Mouse (Mus musculus): ENCODE measurements around the gene Sycn. TPM values are rescaled to one million over a fixed set of nuclear protein-coding genes. Genes with fewer than 3 reads are reported as not detected.
"Not testable (repeated sequence)": the region's sequence is repeated elsewhere in the genome, so short reads cannot be mapped to it uniquely, and the experiment has no call there.

Sycn gene
- not detected in 2 replicates for polyA plus RNA-seq (2016; fragmentation: Nextera tagmentation; extraction: Ambion mirVana)

DNA sequence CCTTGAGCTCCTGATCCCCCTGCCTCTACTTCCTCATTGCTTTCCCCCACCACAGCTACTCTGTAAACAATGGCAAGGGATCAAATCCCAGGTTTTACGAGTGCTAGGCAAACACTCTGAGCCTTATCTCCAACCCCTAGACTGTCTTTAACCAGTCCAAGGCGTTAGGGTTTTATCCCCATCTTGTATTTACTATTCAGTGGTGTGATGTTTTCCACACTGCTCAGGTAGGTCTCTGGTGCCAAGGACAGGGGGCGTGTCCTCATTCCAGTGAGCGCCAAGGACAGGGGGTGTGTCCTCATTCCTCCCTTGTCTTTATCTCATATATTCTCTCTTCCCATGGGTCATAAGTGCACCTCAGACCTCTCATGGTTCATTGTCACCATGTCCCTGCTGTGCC lies at the start of gene Sycn:
Gene Sycn (plus strand): TSS at position 360 of the 400 bp plus-strand sequence.
- DNase-seq (ENCODE audit: low spot score): no peak
- H3K4me3 ChIP-seq: no peak within 1 kb of the TSS
- no peaks in the 10 kb centered on the region for H3K36me3 ChIP-seq
- peaks cover 34% of the 10 kb centered on the region for H3K27me3 ChIP-seq (ENCODE audit: insufficient read depth, poor library complexity, severe bottlenecking)
- H3K4me1 ChIP-seq: peaks cover 14% of the 10 kb centered on the region
- no peaks in the 10 kb centered on the region for H3K9me3 ChIP-seq
- H3K27ac ChIP-seq: no peak within 1 kb of the TSS
- WGBS: 57% methylated on average over 4 of the region's 4 CpGs

DNA sequence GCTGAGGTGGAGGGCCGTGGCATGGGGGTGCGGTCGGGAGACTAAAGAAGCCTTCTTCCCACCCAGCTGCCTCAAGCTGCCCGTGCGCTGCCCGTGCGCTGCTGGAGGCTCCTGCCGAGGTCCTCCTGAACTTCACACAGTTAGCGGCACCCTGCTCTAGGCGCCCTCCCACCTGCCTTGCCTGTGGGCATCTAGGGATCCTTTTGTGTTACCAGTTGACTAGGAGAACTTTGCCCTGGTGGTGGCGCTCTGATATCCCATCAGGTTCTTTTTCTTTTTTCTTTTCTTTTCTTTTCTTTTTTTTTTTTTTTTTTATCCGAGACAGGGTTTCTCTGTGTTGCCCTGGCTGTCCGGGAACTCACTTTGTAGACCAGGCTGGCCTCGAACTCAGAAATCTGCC lies 49.8 kb upstream of the Sycn start:
- peaks cover 26% of the 10 kb centered on the region for H3K27me3 ChIP-seq (ENCODE audit: insufficient read depth, poor library complexity, severe bottlenecking)
- no peak for DNase-seq (ENCODE audit: low spot score)
- H3K4me3 ChIP-seq: peak overlapping the region; percentile 24; the same call in 1 of the 2 replicates
- H3K4me1 ChIP-seq: peaks cover 15% of the 10 kb centered on the region
- H3K27ac ChIP-seq: no peak overlapping the region
- 31% methylated on average over 14 of the region's 14 CpGs for WGBS
- no peaks in the 10 kb centered on the region for H3K36me3 ChIP-seq
- H3K9me3 ChIP-seq: no peaks in the 10 kb centered on the region

DNA sequence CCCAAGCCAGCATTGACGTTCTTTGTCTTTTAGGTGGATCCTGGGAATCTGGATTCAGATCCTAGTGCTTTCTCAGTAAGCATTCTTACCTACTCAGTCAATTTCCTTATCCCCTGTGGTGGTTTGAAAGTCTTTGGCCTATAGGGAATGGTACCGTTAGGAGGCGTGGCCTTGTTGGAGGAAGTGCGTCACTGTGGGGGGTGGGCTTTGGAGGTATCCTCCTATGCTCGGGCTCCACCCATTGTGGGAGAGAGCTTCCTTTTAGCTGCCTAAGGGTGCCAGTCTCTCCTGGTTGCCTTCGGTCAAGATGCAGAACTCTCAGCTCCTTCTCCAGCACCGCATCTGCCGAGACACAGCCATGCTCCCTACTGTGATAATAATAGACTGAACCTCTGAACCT lies 48.4 kb upstream of the Sycn start:
- Histone ChIP-seq H3K4me3 (no peak overlapping the region), H3K36me3 (no peaks in the 10 kb centered on the region), H3K27ac (no peak overlapping the region), H3K4me1 (peaks cover 15% of the 10 kb centered on the region), H3K9me3 (no peaks in the 10 kb centered on the region), H3K27me3 (ENCODE audit: insufficient read depth, poor library complexity, severe bottlenecking) (peaks cover 20% of the 10 kb centered on the region)
- WGBS: 84% methylated on average over 8 of the region's 8 CpGs
- no peak for DNase-seq (ENCODE audit: low spot score)

DNA sequence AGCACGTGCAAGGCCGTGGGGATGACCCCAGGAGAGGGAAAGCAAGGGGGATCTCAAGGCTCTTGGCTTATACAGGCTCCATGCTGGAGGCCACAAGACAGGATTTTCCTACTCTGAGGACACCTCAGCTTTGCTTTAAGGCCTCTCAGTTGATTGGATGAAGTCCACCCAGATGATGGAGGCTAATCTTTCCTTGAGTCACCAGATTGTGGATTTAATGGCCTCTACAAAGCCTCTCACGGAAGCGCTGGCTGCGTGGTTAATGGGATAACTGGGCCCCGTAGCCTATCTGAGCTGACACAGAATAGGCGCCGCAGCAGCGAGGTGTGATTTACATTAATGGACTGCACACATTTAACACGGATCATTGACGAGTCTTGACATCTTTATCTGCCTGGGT lies 45.3 kb upstream of the Sycn start:
- no peaks in the 10 kb centered on the region for H3K27me3 ChIP-seq (ENCODE audit: insufficient read depth, poor library complexity, severe bottlenecking)

DNA sequence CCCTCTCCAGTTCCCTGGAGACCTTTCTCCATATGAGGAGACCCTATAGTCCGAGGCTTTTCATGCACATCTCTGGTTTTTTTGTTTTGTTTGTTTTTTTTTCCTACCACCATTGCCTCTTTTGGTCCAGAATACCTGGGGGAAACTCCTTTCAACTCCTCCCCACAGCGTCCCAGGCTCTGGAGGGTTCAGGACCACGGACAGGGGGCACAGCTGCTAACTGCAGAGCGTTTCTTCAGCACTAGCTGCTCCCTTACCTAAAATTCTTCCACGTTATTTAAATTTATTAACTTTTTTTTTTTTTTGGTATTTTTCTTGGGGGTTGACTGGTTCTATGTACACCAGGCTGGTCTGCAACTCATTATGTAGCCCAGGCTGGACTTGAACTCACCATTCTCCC lies 35.1 kb upstream of the Sycn start:
- WGBS: 5% methylated on average over 5 of the region's 5 CpGs
- DNase-seq (ENCODE audit: low spot score): no peak
- no peak overlapping the region for H3K4me3 ChIP-seq

More for the DNA sequence above, 45.3 kb upstream of the Sycn start:
- no peak overlapping the region for H3K27ac ChIP-seq
- no peaks in the 10 kb centered on the region for H3K9me3 ChIP-seq
- H3K36me3 ChIP-seq: no peaks in the 10 kb centered on the region
- no peak for DNase-seq (ENCODE audit: low spot score)
- no peak overlapping the region for H3K4me3 ChIP-seq
- 80% methylated on average over 11 of the region's 11 CpGs for WGBS
- peaks cover 5% of the 10 kb centered on the region for H3K4me1 ChIP-seq

DNA sequence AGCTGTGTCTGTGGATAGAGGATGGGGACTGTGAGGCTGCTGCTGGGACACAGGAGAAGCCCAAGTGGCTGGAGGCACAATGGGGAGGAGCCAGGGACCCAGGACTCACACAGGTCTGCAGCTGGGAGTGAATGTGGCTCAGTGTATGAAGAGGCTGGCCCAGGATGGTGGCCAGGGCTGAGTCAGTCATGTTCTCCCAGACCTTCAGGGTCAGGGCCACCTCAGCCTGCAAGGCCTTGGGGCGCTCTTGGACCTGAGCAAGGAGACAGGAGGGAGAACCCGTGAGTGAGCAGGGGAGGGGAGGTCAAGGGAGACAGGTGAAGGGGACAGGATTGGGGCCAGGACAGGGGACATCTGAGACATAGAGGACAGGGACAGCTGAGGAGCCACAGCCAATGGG lies 31.6 kb upstream of the Sycn start:
- 53% methylated on average over 2 of the region's 2 CpGs for WGBS
- DNase-seq (ENCODE audit: low spot score): not testable (repeated sequence)

More for the DNA sequence above, 35.1 kb upstream of the Sycn start:
- H3K36me3 ChIP-seq: no peaks in the 10 kb centered on the region
- H3K27ac ChIP-seq: no peak overlapping the region
- H3K9me3 ChIP-seq: 0 out of 2 replicates have a peak, but pooled peaks cover 3% of the 10 kb centered on the region
- peaks cover 4% of the 10 kb centered on the region; the same call in 1 of the 2 replicates for H3K27me3 ChIP-seq (ENCODE audit: insufficient read depth, poor library complexity, severe bottlenecking)
- H3K4me1 ChIP-seq: no peaks in the 10 kb centered on the region

DNA sequence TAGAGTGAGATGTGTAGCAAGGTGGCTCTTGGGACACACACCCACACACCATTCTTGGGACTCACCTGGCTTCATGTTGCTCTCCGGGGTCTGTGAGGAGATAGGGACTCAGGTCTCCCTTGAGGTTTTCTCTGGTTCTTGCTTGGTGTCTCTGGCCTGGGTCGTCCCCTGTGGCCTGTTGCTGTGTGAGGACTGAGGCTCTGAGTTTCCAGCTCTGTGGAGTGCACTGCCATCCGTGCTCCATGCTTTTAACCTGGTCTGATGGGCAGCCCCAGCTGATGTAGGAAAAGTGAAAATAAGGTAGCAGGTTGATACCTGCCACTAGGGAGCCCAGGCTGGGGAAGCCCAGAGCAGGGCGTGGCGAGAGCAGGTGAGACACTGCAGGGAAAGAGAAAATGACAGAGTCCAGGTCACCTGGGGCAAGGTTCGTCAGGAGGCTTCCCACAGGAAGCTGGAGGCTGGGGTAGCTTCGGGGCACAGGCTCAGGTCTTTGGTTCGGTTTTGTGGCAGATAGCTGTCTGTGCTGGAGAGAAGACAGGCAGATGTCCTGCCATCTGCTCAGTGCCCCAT lies 30.2 kb upstream of the Sycn start, which contains the start of gene Ifnl2:
Gene Ifnl2 (minus strand): TSS at position 51 of the 570 bp plus-strand sequence.
- not testable (repeated sequence) for H3K27me3 ChIP-seq (ENCODE audit: insufficient read depth, poor library complexity, severe bottlenecking); H3K9me3 ChIP-seq; DNase-seq (ENCODE audit: low spot score); H3K4me3 ChIP-seq; H3K36me3 ChIP-seq; H3K4me1 ChIP-seq; H3K27ac ChIP-seq
- WGBS: 61% methylated on average over 8 of the region's 8 CpGs

More for the DNA sequence above, 31.6 kb upstream of the Sycn start:
- not testable (repeated sequence) for H3K27me3 ChIP-seq (ENCODE audit: insufficient read depth, poor library complexity, severe bottlenecking); H3K4me1 ChIP-seq; H3K9me3 ChIP-seq; H3K27ac ChIP-seq; H3K36me3 ChIP-seq; H3K4me3 ChIP-seq

DNA sequence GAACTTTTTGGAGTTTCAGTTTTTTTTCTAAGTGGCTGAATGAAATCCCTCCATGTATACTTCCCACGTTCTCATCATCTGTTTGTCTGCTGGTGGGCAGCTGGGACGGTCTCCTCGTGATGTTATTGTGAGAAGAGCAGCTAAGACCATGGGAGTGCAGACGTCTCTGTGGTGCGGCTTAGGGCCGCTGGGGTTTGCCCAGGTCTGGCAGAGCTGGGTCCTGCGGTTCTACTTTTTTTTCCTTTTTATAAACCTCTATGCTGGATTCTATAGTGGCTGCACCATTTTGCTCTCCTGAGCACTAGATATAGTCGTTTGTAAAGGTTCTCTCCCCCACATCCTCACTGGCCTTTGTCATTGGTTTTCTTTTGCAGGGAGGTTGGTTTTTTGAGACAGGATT lies 29.2 kb upstream of the Sycn start:
- H3K4me3 ChIP-seq: no peak overlapping the region
- H3K4me1 ChIP-seq: no peaks in the 10 kb centered on the region
- no peaks in the 10 kb centered on the region for H3K9me3 ChIP-seq
- DNase-seq (ENCODE audit: low spot score): no peak
- no peak overlapping the region for H3K27ac ChIP-seq
- H3K27me3 ChIP-seq (ENCODE audit: insufficient read depth, poor library complexity, severe bottlenecking): no peaks in the 10 kb centered on the region
- H3K36me3 ChIP-seq: no peaks in the 10 kb centered on the region
- WGBS: 70% methylated on average over 8 of the region's 8 CpGs

DNA sequence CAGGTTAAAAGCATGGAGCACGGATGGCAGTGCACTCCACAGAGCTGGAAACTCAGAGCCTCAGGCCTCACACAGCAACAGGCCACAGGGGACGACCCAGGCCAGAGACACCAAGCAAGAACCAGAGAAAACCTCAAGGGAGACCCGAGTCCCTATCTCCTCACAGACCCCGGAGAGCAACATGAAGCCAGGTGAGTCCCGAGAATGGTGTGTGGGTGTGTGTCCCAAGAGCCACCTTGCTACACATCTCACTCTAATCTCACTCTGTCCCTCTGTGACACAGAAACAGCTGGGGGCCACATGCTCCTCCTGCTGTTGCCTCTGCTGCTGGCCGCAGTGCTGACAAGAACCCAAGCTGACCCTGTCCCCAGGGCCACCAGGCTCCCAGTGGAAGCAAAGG lies 18.1 kb upstream of the Sycn start, which contains the start of gene Ifnl3:
Gene Ifnl3 (plus strand): TSS at position 301 of the 400 bp plus-strand sequence.
- not testable (repeated sequence) for H3K9me3 ChIP-seq; H3K4me1 ChIP-seq; H3K27me3 ChIP-seq (ENCODE audit: insufficient read depth, poor library complexity, severe bottlenecking); DNase-seq (ENCODE audit: low spot score); H3K4me3 ChIP-seq; H3K27ac ChIP-seq; H3K36me3 ChIP-seq
- 69% methylated on average over 5 of the region's 6 CpGs for WGBS

DNA sequence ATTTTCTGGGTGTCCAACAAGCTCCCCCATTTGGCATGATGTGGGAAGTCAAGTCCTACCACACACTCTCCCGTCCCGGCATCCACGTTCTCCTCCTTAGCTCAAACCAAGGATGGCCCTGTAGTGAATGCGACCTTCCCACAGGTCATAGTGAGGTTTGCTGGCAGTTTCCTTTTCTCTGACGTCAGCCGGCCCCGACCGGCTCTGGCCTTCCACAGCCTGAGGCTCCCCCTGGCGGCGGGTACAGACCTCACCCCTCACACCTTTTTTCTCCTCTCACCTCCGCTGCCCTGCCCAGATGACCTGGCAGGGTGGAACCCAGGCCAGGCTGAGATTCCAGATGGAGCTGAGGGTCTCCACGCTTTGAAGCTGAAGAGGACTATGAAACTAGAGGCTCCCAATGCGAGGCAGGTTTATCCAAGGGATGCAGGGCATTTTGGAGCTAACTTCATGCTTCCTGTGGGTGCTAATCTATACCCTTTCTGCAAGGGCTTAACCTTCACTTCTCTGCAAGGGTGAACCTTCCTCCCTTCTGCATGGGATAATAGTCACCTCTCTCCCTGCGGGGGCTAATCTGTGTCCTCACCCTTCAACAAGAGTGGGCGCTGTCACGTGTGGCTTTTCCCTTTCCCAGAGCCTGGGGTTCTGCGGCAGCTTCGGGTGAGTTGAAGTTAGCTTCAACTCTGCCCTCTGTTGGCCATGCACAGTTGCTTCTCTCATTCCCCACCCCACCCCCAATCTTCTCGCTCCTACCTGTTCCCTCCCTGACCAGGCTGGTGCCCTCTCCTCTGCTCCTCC lies 12.6 kb upstream of the Sycn start:
- Histone ChIP-seq H3K9me3 (no peaks in the 10 kb centered on the region), H3K27me3 (ENCODE audit: insufficient read depth, poor library complexity, severe bottlenecking) (peaks cover 11% of the 10 kb centered on the region; the same call in 1 of the 2 replicates), H3K36me3 (no peaks in the 10 kb centered on the region), H3K4me1 (peaks cover 8% of the 10 kb centered on the region; the same call in 1 of the 2 replicates), H3K4me3 (no peak overlapping the region), H3K27ac (no peak overlapping the region)
- peak; percentile 86 for DNase-seq (ENCODE audit: low spot score)
- WGBS: 6% methylated on average over 19 of the region's 19 CpGs

DNA sequence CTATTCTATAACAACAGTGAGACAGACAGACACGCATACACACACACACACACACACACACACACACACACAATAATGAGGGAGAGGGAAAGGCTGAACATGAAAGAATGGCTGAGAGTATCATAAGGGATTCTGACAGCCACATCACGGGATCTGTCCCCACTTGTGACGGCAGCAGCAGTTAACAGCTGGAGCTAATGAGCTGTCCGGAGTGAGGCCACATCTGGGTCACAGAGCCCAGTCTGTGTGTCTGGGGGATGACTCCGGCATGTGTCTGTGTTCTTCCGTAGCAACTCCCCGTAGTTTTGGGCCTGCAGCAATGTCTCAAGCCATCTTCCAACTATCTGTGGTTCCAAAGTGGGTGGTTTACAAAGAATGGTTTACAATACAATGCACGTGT lies 8.7 kb upstream of the Sycn start:
- Histone ChIP-seq H3K27ac (no peak overlapping the region), H3K27me3 (ENCODE audit: insufficient read depth, poor library complexity, severe bottlenecking) (0 out of 2 replicates have a peak, but pooled peaks cover 7% of the 10 kb centered on the region), H3K4me1 (peaks cover 8% of the 10 kb centered on the region; the same call in 1 of the 2 replicates), H3K4me3 (no peak overlapping the region), H3K9me3 (no peaks in the 10 kb centered on the region), H3K36me3 (no peaks in the 10 kb centered on the region)
- WGBS: 74% methylated on average over 8 of the region's 8 CpGs
- no peak for DNase-seq (ENCODE audit: low spot score)

DNA sequence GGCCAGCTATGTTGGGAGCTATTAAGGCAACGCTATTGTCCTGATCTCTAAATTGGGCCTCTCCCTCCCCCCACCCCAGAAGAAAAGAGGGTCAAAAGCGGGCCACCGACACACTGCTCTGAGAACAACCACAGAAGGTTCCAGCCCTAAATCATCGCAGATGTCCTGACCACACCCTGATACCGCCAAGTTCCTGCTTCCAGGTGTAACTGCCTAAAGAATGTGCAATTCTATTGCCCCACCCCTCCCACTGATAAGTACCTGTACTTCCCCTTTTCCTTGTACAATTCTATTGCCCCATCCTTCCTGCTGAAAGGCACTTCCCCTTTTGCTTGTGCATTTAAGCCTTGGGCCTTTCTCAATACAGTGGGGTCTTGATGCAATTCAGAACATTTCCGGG lies 1.8 kb upstream of the Sycn start:
- H3K36me3 ChIP-seq; H3K4me3 ChIP-seq; DNase-seq (ENCODE audit: low spot score); H3K9me3 ChIP-seq; H3K27ac ChIP-seq; H3K4me1 ChIP-seq: not testable (repeated sequence)
- WGBS: 86% methylated on average over 6 of the region's 6 CpGs
- H3K27me3 ChIP-seq (ENCODE audit: insufficient read depth, poor library complexity, severe bottlenecking): peaks cover 18% of the 10 kb centered on the region

DNA sequence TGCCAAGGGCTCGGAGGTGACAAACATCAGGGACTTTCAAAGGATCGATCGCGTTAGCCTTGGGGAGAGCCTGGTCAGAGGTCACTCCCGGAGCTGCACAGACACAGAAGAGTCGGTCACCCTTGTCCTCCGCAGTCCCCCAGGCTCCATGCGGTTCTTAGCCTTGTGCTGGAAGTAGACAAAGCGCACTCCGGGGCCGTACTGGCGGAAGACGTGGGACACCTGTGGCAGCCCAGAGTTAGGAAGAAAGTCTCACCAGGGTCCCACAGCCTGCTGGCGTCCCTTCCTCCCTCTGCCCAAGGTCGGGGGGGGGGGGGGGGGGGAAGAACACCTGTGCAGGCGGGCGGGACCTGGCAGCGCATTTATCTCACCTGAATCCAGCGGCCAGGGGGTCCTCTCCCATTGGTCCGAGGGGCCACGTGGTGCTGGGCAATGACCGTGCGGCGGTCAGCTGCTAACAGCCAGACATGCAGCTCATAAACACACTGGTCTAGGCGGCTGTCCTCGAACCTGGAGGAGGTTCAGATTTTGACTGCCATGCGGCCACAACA lies 3.4 kb downstream of the Sycn start:
- no peaks in the 10 kb centered on the region for H3K36me3 ChIP-seq
- no peaks in the 10 kb centered on the region for H3K9me3 ChIP-seq
- DNase-seq (ENCODE audit: low spot score): no peak
- H3K4me3 ChIP-seq: peak overlapping the region; percentile 48
- peaks cover 67% of the 10 kb centered on the region for H3K27me3 ChIP-seq (ENCODE audit: insufficient read depth, poor library complexity, severe bottlenecking)
- 7% methylated on average over 27 of the region's 27 CpGs for WGBS
- peaks cover 27% of the 10 kb centered on the region for H3K4me1 ChIP-seq
- H3K27ac ChIP-seq: 0 out of 2 replicates have a peak overlapping the region, but pooled peaks have one; percentile 12

All from heart, embryonic 10.5 days (tissue).